ENCODE assay signal across 10 mouse cellular contexts in genomic region chr9:24516575-24517139, GRCm38 (mm10). TPM values are rescaled to one million over a fixed set of nuclear protein-coding genes. Genes with fewer than 3 reads are reported as not detected.
A peak's percentile ranks its signal among the peaks of the same experiment; 100 is the strongest.
DNase-seq lines count a peak whose midpoint lies in the region; ATAC-seq and TF ChIP-seq lines count a peak whose summit lies in the region.
"Had no signal": no experiment of that assay in that cellular context is flagged by ENCODE, and none has a peak within 500 bp of the region (broad histone marks: within the 10 kb centered on the region; RNA-seq: fewer than 3 reads in every experiment).

No protein-coding gene starts in this region.

- H3K27ac ChIP-seq in thymus, adult 2 months (ENCODE audit: control insufficient read depth, insufficient read depth, low read length): no peak overlapping the region
- H3K27ac ChIP-seq in midbrain, embryonic 12.5 days (replicated peaks): no peak overlapping the region
- H3K27ac ChIP-seq: embryonic facial prominence, embryonic 13.5 days; stomach, embryonic 15.5 days had no signal

- H3K4me2 ChIP-seq in midbrain, embryonic 12.5 days (replicated peaks): no peak overlapping the region
- H3K4me2 ChIP-seq: embryonic facial prominence, embryonic 13.5 days; stomach, embryonic 15.5 days had no signal

- DNase-seq in thymus, adult 2 months: peak; percentile 54
- DNase-seq in thymus, adult 18-20 months: no peak
- DNase-seq in cerebellum, adult 8-10 months: peak; percentile 66
- peak; percentile 83 to 91 for DNase-seq in frontal cortex, adult 2 months (ENCODE audit: extremely low spot score in 1 of 2, low spot score in 1 of 2)
- peak; percentile 88 to 91 for DNase-seq in left cerebral cortex, postnatal 14 days (ENCODE audit: low spot score in 2 of 2)
- peak; percentile 73 to 79 for DNase-seq in right cerebral cortex, postnatal 36 days (ENCODE audit: low spot score in 2 of 2)

- no peaks in the 10 kb centered on the region for H3K27me3 ChIP-seq in thymus, adult 2 months (ENCODE audit: control insufficient read depth, insufficient read depth, low read length)
- no peaks in the 10 kb centered on the region for H3K27me3 ChIP-seq in midbrain, embryonic 12.5 days
- H3K27me3 ChIP-seq: embryonic facial prominence, embryonic 13.5 days; stomach, embryonic 15.5 days had no signal

- WGBS in thymus, adult 2 months: 58% methylated on average over 10 of the region's 10 CpGs
- WGBS in midbrain, embryonic 12.5 days: 60% methylated on average over 10 of the region's 10 CpGs

- no peak overlapping the region for H3K9ac ChIP-seq in midbrain, embryonic 12.5 days (replicated peaks)
- H3K9ac ChIP-seq: embryonic facial prominence, embryonic 13.5 days; stomach, embryonic 15.5 days had no signal

- no peaks in the 10 kb centered on the region for H3K4me1 ChIP-seq in thymus, adult 2 months (replicated peaks; ENCODE audit: control insufficient read depth, insufficient read depth, low read length)
- no peaks in the 10 kb centered on the region for H3K4me1 ChIP-seq in midbrain, embryonic 12.5 days
- H3K4me1 ChIP-seq: embryonic facial prominence, embryonic 13.5 days; stomach, embryonic 15.5 days had no signal

- no peak for TF ChIP-seq POLR2A in thymus, adult 2 months (IDR thresholded peaks at IDR 0.05; ENCODE audit: control insufficient read depth, extremely low read depth, insufficient read depth, low read length, poor library complexity)

- peak; percentile 69 for ATAC-seq in inflammation-experienced regulatory T-cells, adult 6 months
- ATAC-seq in midbrain, embryonic 12.5 days (ENCODE audit: low FRiP score, low read depth): peak; percentile 76

- H3K4me3 ChIP-seq in thymus, adult 2 months (ENCODE audit: control insufficient read depth, insufficient read depth, low read length): no peak overlapping the region
- no peak overlapping the region for H3K4me3 ChIP-seq in midbrain, embryonic 12.5 days
- H3K4me3 ChIP-seq: embryonic facial prominence, embryonic 13.5 days; stomach, embryonic 15.5 days had no signal

- no peaks in the 10 kb centered on the region for H3K9me3 ChIP-seq in midbrain, embryonic 12.5 days
- H3K9me3 ChIP-seq: embryonic facial prominence, embryonic 13.5 days; stomach, embryonic 15.5 days had no signal

- TF ChIP-seq CTCF in thymus, adult 2 months (IDR thresholded peaks at IDR 0.05; ENCODE audit: borderline replicate concordance, control insufficient read depth, extremely low read depth, insufficient read depth, low read length, poor library complexity): no peak

- H3K36me3 ChIP-seq in thymus, adult 2 months (ENCODE audit: control insufficient read depth, insufficient read depth, low read length): no peaks in the 10 kb centered on the region
- H3K36me3 ChIP-seq in midbrain, embryonic 12.5 days: no peaks in the 10 kb centered on the region
- H3K36me3 ChIP-seq: embryonic facial prominence, embryonic 13.5 days; stomach, embryonic 15.5 days had no signal

- intact Hi-C loops in left cerebral cortex, postnatal 14 days (cut with DNase I): loop anchor here (1.0 to 5.0 kb wide), 3 partner anchors 397 to 1054 kb away; no protein-coding TSS in a partner anchor

RNA-seq across cellular contexts. Expression of gene Dpy19l1, which starts 13.7 kb away (rescaled TPM):
- 9.9 and 10.0 TPM in 2 replicates for polyA plus RNA-seq in thymus, adult 2 months (2012; rRNA removed)
- polyA plus RNA-seq in frontal cortex, adult 2 months (2012; rRNA removed): 54.3 and 69.1 TPM in 2 replicates
- 1 to 10 TPM; 3.0 to 9.8 (median 5.1) TPM for polyA plus RNA-seq in inflammation-experienced regulatory T-cells, adult 6 months (2017; shearing (Covaris generic))
- total RNA-seq in left cerebral cortex, postnatal 14 days (2021): 10 to 100 TPM; 57.3 to 59.5 TPM
- 9.6 and 10.0 TPM in 2 replicates for polyA plus RNA-seq in midbrain, embryonic 12.5 days (2016; fragmentation: Nextera tagmentation; extraction: Ambion mirVana)

Comparison
In these comparisons a context has a peak if more than half of its experiments do, and no peak if none do; other contexts are left out.
1. DNase-seq: peak in thymus, adult 2 months (single experiment), cerebellum, adult 8-10 months (single experiment), frontal cortex, adult 2 months (2 of 2), left cerebral cortex, postnatal 14 days (2 of 2) and right cerebral cortex, postnatal 36 days (2 of 2); none in thymus, adult 18-20 months (0 of 2).